Mouse (Mus musculus): Measurements from ENCODE around the gene Olfr1079. TPM values are rescaled to one million over a fixed set of nuclear protein-coding genes. Genes with fewer than 3 reads are reported as not detected.
"Not testable (repeated sequence)": the region's sequence is repeated elsewhere in the genome, so short reads cannot be mapped to it uniquely, and the experiment has no call there.

Olfr1079 gene
- polyA plus RNA-seq (2012; ENCODE audit: insufficient read depth, insufficient read length, missing spikeins): not detected in 2 replicates

GRCm38 (mm10) chr2:86542380-86542779 is at the start of gene Olfr1079:
Gene Olfr1079, minus strand, starts transcription at chr2:86542480.
- H3K4me3 ChIP-seq (ENCODE audit: insufficient read depth, low read length): no peak within 1 kb of the TSS
- H3K27ac ChIP-seq (ENCODE audit: insufficient read depth, low read depth, low read length): no peak within 1 kb of the TSS
- H3K4me1 ChIP-seq (ENCODE audit: control insufficient read depth, insufficient read depth, low read length): no peaks in the 10 kb centered on the region
- TF ChIP-seq POLR2A (IDR thresholded peaks at IDR 0.05; ENCODE audit: borderline replicate concordance, low read depth, low read length): no peak
- no peak for TF ChIP-seq CTCF (IDR thresholded peaks at IDR 0.05; ENCODE audit: low read depth, low read length)

GRCm38 (mm10) chr2:86558135-86558534 is 15.9 kb upstream of the Olfr1079 start, which contains the start of gene Olfr1080:
Gene Olfr1080, minus strand, starts transcription at chr2:86558235.
- H3K4me1 ChIP-seq (ENCODE audit: control insufficient read depth, insufficient read depth, low read length); H3K27ac ChIP-seq (ENCODE audit: insufficient read depth, low read depth, low read length); H3K4me3 ChIP-seq (ENCODE audit: insufficient read depth, low read length): not testable (repeated sequence)

GRCm38 (mm10) chr2:86530991-86531390 is 11.3 kb downstream of the Olfr1079 start:
- Histone ChIP-seq H3K4me1 (ENCODE audit: control insufficient read depth, insufficient read depth, low read length) (no peaks in the 10 kb centered on the region), H3K27ac (ENCODE audit: insufficient read depth, low read depth, low read length) (no peak overlapping the region), H3K4me3 (ENCODE audit: insufficient read depth, low read length) (no peak overlapping the region)
- no peak for TF ChIP-seq POLR2A (IDR thresholded peaks at IDR 0.05; ENCODE audit: borderline replicate concordance, low read depth, low read length)
- no peak for TF ChIP-seq CTCF (IDR thresholded peaks at IDR 0.05; ENCODE audit: low read depth, low read length)

- H3K27ac ChIP-seq (ENCODE audit: insufficient read depth, low read depth, low read length): no peak within 1 kb of the TSS
- H3K4me1 ChIP-seq (ENCODE audit: control insufficient read depth, insufficient read depth, low read length): no peaks in the 10 kb centered on the region
- TF ChIP-seq POLR2A (IDR thresholded peaks at IDR 0.05; ENCODE audit: borderline replicate concordance, low read depth, low read length): no peak
- TF ChIP-seq CTCF (IDR thresholded peaks at IDR 0.05; ENCODE audit: low read depth, low read length): no peak
- no peak within 1 kb of the TSS for H3K4me3 ChIP-seq (ENCODE audit: insufficient read depth, low read length)
These were observed 34.1 kb downstream of the Olfr1079 start, which contains the start of gene Olfr1076 for GRCm38 (mm10) chr2:86508161-86508560. Gene Olfr1076, plus strand, starts transcription at chr2:86508461.

GRCm38 (mm10) chr2:86487286-86487685 is 55.0 kb downstream of the Olfr1079 start, which contains the start of gene Olfr228:
Gene Olfr228, minus strand, starts transcription at chr2:86487386.
- H3K4me1 ChIP-seq (ENCODE audit: control insufficient read depth, insufficient read depth, low read length): no peaks in the 10 kb centered on the region
- no peak within 1 kb of the TSS for H3K4me3 ChIP-seq (ENCODE audit: insufficient read depth, low read length)
- no peak for TF ChIP-seq CTCF (IDR thresholded peaks at IDR 0.05; ENCODE audit: low read depth, low read length)
- TF ChIP-seq POLR2A (IDR thresholded peaks at IDR 0.05; ENCODE audit: borderline replicate concordance, low read depth, low read length): no peak
- H3K27ac ChIP-seq (ENCODE audit: insufficient read depth, low read depth, low read length): no peak within 1 kb of the TSS

Other genes with a start within 250 kb of the Olfr1079 start
- not detected in 2 replicates for gene Olfr1053, start 227.2 kb downstream of the Olfr1079 start, polyA plus RNA-seq (2012; ENCODE audit: insufficient read depth, insufficient read length, missing spikeins)
- not detected in 2 replicates for gene Olfr1054, start 207.0 kb downstream of the Olfr1079 start, polyA plus RNA-seq (2012; ENCODE audit: insufficient read depth, insufficient read length, missing spikeins)
- gene Olfr1055, start 192.2 kb downstream of the Olfr1079 start, polyA plus RNA-seq (2012; ENCODE audit: insufficient read depth, insufficient read length, missing spikeins): not detected in 2 replicates
- gene Olfr1056, start 180.0 kb downstream of the Olfr1079 start, polyA plus RNA-seq (2012; ENCODE audit: insufficient read depth, insufficient read length, missing spikeins): not detected in 2 replicates
- not detected in 2 replicates for gene Olfr1057, start 164.1 kb downstream of the Olfr1079 start, polyA plus RNA-seq (2012; ENCODE audit: insufficient read depth, insufficient read length, missing spikeins)
- gene Olfr1058, start 153.9 kb downstream of the Olfr1079 start, polyA plus RNA-seq (2012; ENCODE audit: insufficient read depth, insufficient read length, missing spikeins): not detected in 2 replicates
- gene Olfr1061, start 128.4 kb downstream of the Olfr1079 start, polyA plus RNA-seq (2012; ENCODE audit: insufficient read depth, insufficient read length, missing spikeins): not detected in 2 replicates
- 0.24 TPM in 1 of 2 replicates, not detected in the other for gene Olfr1062, start 115.7 kb downstream of the Olfr1079 start, polyA plus RNA-seq (2012; ENCODE audit: insufficient read depth, insufficient read length, missing spikeins)
- not detected in 2 replicates for gene Olfr1065, start 91.9 kb downstream of the Olfr1079 start, polyA plus RNA-seq (2012; ENCODE audit: insufficient read depth, insufficient read length, missing spikeins)
- not detected in 2 replicates for gene Olfr1066, start 86.2 kb downstream of the Olfr1079 start, polyA plus RNA-seq (2012; ENCODE audit: insufficient read depth, insufficient read length, missing spikeins)
- gene Olfr228, start 55.1 kb downstream of the Olfr1079 start, polyA plus RNA-seq (2012; ENCODE audit: insufficient read depth, insufficient read length, missing spikeins): not detected in 2 replicates
- not detected in 2 replicates for gene Olfr1076, start 34.0 kb downstream of the Olfr1079 start, polyA plus RNA-seq (2012; ENCODE audit: insufficient read depth, insufficient read length, missing spikeins)
- 0.84 TPM in 1 of 2 replicates, not detected in the other for gene Olfr1080, start 15.8 kb upstream of the Olfr1079 start, polyA plus RNA-seq (2012; ENCODE audit: insufficient read depth, insufficient read length, missing spikeins)
- gene Olfr1082, start 56.5 kb upstream of the Olfr1079 start, polyA plus RNA-seq (2012; ENCODE audit: insufficient read depth, insufficient read length, missing spikeins): not detected in 2 replicates
- not detected in 2 replicates for gene Olfr1084, start 97.2 kb upstream of the Olfr1079 start, polyA plus RNA-seq (2012; ENCODE audit: insufficient read depth, insufficient read length, missing spikeins)
- gene Olfr1085, start 119.5 kb upstream of the Olfr1079 start, polyA plus RNA-seq (2012; ENCODE audit: insufficient read depth, insufficient read length, missing spikeins): 0.16 TPM in 1 of 2 replicates, not detected in the other
- not detected in 2 replicates for gene Olfr1086, start 137.6 kb upstream of the Olfr1079 start, polyA plus RNA-seq (2012; ENCODE audit: insufficient read depth, insufficient read length, missing spikeins)
- gene Olfr1087, start 155.9 kb upstream of the Olfr1079 start, polyA plus RNA-seq (2012; ENCODE audit: insufficient read depth, insufficient read length, missing spikeins): not detected in 2 replicates
- gene Olfr1089, start 191.2 kb upstream of the Olfr1079 start, polyA plus RNA-seq (2012; ENCODE audit: insufficient read depth, insufficient read length, missing spikeins): not detected in 2 replicates
- gene Olfr1090, start 216.5 kb upstream of the Olfr1079 start, polyA plus RNA-seq (2012; ENCODE audit: insufficient read depth, insufficient read length, missing spikeins): 0.63 TPM in 1 of 2 replicates, not detected in the other
- not detected in 2 replicates for gene Olfr1093, start 240.0 kb upstream of the Olfr1079 start, polyA plus RNA-seq (2012; ENCODE audit: insufficient read depth, insufficient read length, missing spikeins)

Data from bone marrow macrophage, adult 2 months (primary cell).